Mouse (Mus musculus): ENCODE measurements around the gene Asphd2.

GRCm38 (mm10) chr5:112359520-112359919 lies 35.1 kb downstream of the Asphd2 start:
- TF ChIP-seq USF1 (IDR thresholded peaks at IDR 0.05; ENCODE audit: low read depth) (no peak), POLR2A (IDR thresholded peaks at IDR 0.05; ENCODE audit: insufficient read length, low read depth) (no peak), MAX (IDR thresholded peaks at IDR 0.05; ENCODE audit: low read depth) (no peak)
